Mouse (Mus musculus) frontal cortex, postnatal 14 days (tissue): ENCODE data around the gene Tm9sf3.

Experiments used
- DNase-seq, 2 experiments: peaks; one replicate each; pipeline ENCODE4 v3.0.0; 2022; ENCODE audit warnings: low spot score in 2 of 2

Tm9sf3 gene

DNA sequence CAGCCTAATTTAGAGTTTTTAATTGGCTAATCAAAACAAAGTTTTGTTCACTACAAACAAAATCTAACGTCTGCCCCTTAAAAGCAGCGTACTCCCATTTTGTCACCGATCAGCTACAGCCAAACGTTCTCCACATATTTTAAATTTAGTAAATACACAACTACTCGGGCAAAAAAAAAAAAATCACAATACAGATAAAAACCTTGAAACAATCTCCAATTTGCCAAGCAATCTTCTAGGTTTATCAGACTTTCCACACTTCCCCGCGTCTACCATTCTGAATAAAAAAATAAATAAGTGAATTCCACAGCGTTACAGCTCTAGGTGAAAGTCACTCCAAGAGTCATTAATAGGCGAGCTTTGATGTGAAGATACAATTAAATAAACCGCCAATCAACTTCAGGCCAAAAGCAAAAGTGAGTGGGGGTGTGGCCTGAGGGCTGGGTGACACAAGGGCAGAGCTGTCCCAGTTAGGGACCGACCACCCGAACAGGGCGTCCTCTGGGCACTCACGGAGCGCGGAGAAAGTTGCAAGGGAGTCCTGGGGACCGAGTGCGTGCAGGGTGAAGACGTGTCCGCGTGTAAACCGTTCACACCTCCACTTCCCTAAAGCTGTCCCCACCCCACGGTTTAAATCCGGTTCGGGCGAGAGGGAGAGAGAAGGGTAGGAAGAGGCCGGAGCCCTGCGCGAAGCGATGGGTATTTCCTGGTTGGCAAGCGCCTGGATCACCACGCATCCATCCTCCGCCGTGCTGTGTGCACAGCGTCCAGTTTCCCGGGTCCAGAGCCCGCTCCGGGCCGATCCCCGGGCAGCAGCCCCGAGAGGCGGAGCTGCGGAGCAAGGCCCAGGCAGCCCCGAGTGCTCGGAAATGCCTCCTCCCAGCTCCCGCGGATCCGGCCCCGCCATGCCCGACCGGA lies 826 bp downstream of the Tm9sf3 start:
- peak; percentile 40 to 53 for DNase-seq

DNA sequence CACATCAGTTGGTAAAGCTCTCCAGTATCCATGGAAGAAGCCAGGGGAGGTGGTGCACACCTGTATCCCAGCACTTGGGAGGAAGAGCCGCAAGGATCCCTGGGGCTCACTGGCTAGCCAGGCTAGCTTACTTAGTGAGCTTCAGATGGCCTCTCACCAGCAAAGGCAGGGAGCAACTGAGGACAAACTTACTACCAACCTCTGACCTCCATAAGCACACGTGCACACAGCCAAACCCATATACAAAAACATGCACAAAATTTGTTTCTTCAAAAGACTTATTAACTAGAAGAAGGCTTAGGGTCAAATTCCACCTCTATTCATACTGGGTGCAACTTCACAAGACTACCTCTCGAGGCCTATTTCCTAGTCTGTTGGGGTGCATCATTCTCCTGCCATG lies 3.1 kb downstream of the Tm9sf3 start:
- DNase-seq: no peak

DNA sequence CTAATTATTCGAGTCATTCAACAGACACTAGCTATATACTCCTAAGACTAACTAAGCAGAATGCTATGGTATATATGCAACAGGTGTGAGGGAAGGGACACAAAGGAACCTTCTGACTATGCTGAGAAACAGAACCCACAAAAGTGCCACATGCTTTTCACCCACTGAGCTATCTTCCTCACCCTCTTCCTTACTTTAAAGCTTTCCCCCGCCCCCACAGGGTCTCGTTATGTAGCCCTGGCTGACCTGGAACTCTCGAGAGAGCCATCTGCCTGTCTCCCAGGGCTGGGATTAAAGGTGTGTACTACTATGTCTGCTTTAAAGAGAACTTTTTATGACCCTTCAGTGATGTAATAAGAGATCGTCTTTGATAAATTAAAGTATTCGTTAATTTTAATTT lies 4.5 kb downstream of the Tm9sf3 start:
- DNase-seq: no peak

DNA sequence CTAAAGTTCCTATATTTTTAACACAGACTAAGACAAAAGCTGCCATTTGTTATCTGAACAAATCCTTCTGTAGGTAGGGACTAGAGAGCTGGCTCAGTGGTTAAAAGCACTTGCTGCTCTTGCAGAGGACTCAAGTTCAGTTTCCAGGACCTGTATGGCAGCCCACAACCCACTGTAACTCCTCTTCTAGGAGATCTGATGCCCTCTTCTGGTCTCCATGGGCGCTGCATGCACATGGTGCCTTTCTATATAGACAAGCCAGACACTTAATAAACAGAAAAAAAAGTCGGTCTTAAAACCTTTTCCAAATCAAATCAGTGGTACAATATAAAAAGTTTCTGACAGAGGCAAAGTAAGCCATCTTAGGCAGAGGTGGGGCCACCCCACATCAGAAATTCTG lies 5.1 kb downstream of the Tm9sf3 start:
- DNase-seq: peak in 1 of 2 experiments; percentile 21

DNA sequence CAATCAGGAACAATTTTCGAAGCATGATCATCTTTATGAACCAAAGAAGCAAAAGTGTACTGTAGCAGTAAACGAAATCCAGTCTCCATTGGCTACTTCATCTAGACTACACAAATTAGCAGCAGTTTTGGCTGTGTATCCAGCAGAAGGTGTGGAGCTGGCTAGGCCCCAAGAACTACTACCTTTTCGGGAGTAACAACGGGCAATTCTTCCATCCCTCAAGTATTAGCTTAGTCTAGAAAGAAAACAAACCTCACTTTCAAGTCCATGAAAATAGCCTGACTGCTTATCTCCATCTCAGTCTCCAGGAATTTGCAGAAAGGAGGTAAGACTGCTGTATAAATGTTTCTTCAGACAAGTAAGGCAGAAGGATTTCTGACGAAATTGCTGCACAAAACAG lies 9.2 kb downstream of the Tm9sf3 start:
- no peak for DNase-seq

DNA sequence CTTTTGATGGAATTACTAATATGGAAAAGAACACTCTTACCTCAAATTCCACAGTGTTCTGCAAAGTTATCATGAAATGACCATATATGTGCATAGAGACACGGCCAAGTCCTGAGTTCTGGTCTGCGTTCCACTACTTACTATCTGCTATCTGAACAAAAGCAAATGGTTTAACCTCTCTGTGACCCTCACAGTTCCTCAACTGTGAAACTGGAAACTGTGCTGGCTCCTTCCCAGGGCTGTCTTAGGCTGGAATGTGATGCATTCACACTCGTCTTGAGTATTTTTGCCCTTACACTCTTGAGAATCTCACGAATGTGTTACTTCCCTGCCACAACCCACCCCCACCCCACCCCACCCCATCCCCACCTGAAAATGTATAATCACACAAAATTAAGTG lies 14.8 kb downstream of the Tm9sf3 start:
- no peak for DNase-seq

DNA sequence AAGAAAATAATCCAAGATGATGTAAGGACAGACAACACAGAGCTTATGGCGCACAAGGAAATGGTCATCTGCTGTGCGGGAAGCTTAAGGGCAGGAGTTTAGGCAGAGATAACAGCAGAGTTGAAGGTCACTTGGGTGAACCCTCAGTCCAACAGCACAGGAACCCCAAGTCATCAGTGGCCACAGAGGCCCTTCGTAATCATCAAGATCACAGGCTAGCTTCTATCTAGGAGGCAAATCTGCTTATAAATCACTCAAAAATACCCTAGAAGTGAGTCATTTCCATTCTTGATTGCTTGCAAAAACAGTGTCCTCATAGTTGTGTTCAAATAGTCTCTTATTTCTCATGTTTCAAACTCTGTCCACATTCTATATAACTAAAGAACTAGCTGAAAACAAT lies 15.5 kb downstream of the Tm9sf3 start:
- no peak for DNase-seq

DNA sequence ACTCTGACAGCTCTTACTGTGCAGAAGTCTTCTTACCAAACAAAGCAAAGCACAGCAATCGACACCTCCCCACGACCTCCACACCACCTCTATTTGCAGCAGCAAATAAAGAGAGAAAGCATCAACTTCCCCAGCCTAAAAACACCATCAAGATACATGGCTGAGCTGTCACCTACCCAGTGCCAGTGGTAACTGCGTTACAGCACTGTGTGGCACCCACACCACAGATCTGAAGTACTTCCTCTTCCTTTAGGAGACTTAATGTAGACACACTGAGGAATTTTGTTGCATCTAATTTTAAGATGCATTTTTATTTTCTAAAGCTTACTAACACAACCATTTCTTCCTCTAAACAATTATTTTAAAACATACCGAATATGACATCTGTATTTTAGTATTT lies 17.5 kb downstream of the Tm9sf3 start:
- no peak for DNase-seq

DNA sequence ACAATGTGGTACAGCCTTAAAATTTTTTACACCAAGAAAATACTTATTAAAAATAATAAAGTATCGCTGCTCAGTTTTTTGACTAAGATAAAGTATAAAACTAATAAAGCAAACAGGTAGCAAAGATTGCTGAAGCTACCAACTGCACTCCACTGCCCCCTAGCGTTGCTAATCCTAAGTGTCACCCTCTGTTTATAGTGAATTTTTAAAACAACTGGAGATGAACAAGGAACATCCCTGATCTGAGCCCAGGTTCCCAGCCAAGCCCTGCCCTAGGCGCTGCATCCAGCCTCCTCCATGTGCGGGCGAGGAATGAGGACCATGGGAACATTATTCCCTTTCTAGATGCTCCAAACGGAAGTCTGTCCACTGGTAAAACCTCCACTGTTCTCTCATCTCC lies 19.2 kb downstream of the Tm9sf3 start:
- DNase-seq: peak in 1 of 2 experiments; percentile 43

DNA sequence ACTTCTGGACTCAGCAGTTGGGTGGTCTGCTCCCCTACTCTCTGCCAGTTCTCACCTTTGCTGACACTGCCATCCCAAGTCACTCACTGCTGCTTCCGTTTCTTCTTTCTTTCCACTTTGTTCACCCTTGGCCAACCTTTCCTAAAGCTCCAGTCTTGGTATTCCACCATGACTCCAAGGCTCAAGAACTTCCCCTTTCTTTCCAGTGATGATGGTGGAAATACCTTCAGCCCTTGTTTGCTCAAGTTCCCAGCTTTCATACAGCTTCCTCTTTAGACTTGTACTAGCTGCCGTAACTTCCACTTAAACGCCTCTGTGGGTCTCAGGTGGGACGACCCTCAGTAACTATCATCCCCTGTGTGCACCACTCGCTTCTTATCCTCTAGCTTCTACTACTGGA lies 21.8 kb downstream of the Tm9sf3 start:
- no peak for DNase-seq

DNA sequence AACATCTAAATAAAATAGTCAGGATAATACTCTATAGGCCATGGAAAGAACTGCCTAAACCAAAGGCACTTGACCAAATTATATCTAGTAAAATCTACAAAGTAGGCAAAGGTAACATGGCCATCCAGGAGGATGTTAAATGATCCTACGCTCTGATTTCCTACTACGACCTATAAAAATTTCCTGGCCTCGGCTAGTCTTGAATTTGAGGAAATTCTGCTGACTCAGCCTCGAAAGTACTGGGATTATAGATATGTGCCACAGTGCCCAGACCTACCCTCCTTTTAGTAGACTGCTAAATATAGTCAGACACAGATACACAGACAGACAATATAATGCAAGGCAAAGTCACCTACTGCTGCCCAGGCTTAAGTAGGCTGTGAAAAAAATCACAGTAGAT lies 30.1 kb downstream of the Tm9sf3 start:
- DNase-seq: no peak

DNA sequence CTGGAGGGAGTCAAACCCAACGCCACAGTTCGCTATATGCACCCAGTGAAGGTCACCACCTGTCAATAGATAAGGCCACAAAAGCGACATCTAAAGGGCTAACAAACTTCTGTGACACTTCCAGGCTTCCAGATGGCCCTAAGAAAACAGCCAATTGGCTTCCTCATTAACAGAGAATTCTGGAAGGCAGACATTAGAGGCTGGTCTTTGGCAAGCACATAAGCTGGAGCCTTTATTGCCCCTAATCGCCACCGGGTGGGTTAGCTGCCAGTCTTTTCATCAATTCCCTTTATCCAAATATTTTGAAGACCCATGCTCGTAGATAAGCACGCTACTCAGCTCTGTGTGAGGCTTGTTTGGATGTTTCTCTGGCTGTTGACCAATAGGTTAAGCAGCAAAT lies 55.5 kb downstream of the Tm9sf3 start:
- DNase-seq: no peak

DNA sequence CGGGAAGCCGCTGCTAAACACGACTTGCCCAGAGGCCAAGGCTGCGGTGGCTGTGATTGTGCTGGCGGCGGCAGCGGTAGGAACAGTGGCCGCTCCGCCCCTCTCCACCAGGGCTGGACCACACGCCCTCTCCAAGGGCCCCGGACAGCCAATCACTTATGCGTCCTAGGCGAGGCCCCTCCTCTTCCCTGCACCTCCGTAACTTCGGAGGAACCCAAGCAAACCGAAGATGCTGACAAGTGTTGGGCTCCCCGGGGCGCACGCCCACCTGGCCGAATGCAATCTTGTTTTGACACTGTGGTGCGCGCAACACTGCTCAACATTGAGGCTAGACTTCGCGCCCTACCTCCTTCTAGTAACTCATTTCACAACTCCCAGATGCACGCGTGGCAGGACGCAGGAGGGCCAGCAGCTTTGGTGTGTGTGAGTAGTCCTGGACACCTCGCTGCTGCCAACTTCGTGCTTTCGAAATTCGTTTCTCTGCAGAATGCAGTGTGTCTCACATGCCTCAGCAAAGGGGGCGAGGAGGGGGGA lies 56.9 kb downstream of the Tm9sf3 start, which contains the start of gene Tll2:
TSS of gene Tll2 (minus strand) at position 25 of the 534 bp plus-strand sequence.
- peak in 1 of 2 experiments; percentile 20 for DNase-seq

DNA sequence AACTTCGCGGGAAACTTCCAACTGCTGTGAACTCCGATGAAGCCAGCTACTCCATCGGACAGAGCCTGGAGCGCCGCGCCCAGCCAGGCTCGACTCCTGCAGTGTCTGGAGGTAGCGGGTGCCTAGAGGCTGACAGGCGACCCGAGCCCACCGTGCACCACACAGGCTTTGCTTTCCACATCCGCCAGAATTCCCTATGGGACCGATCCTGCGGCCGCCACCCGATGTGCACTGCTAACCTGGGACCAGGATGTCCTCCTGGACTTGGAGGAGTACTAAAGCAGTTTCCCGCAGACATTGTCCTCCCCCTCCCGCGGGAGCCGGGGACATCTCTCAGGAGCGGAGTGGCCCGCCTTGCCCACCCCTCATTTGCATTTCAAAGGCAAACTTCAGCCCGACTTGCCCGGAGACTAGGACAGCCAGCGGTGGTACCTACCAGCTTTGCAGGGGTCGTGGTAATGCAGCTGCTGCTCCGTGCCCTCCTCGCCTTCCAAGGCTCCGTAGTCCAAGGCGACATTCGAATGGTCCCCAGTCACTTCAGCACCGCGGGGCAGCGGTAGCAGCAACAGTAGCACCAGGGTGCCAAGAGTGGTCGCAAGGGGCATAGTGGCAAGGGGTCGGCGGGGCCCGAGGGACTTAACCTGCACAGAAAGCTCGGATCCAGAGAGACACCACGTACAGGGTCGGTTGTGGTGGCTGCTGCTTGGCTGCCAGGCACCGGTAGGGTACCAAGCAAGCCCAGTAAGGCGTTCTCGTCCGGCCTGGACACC lies 57.6 kb downstream of the Tm9sf3 start:
- no peak for DNase-seq

DNA sequence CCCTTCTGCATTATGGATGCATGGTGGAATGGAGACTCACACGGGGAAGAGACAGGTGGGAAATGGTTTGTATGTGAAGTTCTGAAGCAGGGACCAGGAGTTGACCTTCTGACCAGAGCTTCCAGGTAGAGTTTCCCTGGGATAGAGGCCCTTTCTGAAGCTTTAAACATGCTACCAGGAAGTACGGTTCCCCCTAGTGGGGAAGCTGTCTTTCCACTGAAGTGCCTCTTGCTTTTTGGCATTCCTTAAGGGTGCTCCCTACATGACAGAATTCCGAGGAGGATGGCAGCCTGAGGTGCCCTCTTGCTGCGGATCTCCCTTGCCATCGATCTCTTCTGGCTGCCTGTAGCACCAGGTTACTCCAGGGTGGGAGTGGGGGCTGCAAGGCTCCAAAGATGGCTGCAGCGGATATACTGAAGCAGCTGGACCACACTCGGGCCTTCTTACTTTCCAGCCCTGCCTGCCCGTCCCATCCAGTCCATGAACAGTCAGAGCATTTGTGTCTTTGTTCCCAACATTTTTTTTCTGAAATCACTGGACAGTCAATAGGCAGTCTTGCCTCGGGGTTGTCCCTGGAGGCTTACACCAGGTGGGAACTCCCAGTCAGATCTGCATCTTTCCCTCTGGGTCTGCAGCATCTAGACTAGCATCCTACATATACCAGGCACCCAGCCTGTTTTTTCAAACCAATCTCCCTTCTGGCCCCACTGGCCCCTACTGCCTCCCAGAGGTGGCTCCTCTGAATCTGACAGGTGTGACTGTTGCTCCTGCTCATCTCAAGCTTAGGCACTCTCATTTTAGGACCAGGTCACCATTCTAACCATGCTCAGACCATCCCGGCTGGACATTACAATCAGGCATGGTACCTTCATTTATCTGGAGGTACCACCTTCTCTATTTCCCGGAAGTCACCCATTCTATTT lies 59.4 kb downstream of the Tm9sf3 start:
- DNase-seq: no peak

DNA sequence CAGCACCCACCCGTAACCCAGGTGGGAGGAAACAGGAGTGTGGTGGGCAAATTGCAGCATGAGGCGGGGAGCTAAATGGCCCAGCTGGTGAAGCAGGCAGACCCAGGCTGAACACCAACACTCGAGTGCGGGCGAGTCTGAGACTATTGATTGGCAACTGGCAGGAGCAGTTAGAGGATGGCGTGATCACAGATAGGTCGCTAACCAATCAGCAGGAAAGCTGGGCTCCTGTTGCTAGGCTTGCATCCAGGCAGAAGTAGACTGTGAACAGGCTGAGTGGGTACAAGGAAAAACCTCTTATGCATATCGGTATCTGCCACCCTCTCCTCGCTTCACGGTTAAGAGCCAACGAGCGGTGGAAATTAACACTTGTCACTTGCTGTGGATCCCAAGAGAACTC lies 66.2 kb downstream of the Tm9sf3 start:
- peak; percentile 50 to 74 for DNase-seq

DNA sequence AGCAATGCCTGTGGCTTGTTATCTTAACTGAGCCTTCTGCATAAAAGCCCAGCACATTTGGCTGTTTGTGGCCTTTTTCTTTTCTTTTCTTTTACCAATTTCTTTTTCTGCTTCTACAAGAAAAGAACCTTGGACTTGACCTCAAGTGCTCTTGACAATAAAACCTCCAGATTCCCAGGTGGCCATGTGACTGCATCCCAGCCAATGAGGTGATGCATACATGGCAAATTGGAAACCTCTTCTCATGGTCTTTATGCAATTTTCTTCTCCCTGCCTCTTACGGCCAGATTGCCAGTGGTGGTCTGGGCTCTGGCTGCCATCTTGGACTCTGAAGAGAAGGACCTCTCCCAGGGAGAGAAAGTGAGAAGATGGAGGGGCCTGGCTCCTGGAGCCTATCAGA lies 70.4 kb downstream of the Tm9sf3 start:
- DNase-seq: no peak

DNA sequence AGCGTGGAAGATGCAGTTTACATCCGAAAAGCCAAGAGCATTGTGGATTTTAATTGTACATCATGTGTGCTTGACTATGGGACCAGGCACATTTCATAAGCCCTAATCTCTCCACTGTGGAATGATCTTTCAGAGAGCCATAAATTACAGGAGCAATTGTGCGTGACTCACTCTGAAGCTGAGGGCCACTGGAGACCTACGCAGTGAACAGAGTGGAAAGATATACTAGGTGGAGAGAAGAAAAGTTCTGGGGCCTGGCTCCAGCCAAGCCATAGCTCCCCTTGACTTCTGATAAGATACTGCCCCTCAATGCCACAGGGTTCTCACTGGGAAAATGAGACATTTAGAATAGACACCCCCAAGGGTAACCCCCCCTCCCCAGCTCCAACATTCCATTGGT lies 70.8 kb downstream of the Tm9sf3 start:
- DNase-seq: no peak

DNA sequence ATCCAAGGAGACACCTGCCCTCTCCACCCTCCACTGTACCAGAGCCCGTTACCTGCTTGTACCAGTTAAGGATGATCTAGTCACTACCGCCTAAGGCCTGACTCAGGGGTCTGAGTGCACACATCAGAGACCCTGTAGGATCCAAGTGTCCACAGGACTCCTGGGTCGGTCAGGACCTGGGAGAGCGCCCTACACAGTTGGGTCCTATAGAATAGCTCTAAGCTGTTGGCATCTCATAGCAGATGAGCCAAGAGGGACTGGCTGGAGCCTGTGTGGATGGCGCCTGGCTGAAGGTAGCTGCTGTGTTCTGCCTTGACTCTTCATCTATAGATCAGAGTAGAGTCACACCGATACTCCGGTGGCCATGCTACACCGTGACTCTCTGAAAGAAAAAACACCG lies 72.1 kb downstream of the Tm9sf3 start:
- DNase-seq: no peak

DNA sequence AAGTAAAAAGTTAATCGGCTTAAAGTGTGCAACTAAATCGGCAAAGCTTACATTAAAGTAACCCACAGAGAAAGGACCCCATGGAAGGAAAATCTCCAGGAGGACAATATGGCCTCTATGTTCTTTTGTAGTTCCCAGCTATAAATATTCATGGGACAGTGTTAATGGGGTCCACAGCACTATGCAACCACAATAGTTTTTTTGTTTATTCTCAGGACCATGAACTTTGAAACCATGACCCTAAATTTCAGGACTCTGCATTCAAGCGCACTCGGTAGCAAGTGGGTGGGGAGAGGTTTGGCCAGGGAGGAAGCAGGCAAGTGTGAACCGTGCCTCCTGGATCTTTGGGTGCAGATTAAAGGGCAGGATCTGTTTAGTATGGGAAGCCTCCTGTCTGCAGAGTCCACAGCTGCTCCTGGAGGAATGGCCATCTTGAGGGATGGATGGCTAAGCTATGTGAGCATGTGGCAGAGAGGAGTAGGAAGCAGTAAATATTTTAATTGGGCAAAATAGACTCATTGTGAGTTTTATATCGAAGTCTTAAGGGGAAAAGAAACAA lies 72.8 kb downstream of the Tm9sf3 start:
- DNase-seq: no peak

DNA sequence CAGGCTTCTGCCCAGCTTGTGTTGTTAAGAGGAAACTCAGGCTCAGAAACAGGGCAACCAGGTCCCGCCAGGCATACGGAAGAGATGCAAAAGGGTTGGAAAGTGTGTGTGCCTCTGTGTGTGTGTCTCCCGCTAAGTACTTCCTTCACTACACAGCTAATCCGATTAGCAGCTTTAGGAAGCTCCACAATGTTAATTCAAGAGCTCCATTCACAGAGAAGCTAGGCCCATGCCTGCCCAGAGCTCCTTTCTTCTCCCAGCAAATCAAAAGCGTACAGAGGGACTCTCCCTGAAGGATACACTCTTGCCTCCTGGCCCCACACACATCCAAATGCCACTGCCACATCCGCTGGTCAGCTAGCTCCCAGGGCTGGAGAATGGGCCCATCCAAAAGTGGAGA lies 86.5 kb downstream of the Tm9sf3 start:
- DNase-seq: no peak
